Mouse (Mus musculus) testis, adult 2 months (tissue): ENCODE data around the gene Igf1r.

ENCODE experiments used
- CTCF ChIP-seq: fragments of 200-500 bp; IDR thresholded peaks from 2 replicates; pipeline ENCODE4 v1.5.1; 2012; ENCODE audit warnings: low read depth, mild to moderate bottlenecking, inconsistent platforms, low read length, moderate library complexity; ENCODE audit not compliant: control insufficient read depth, insufficient read depth, insufficient replicate concordance
- POLR2A ChIP-seq: fragments of 200-500 bp; IDR thresholded peaks from 2 replicates; pipeline ENCODE4 v1.6.1; 2012; ENCODE audit warnings: low read depth, mild to moderate bottlenecking, inconsistent platforms, low read length, moderate library complexity; ENCODE audit not compliant: control insufficient read depth

DNA sequence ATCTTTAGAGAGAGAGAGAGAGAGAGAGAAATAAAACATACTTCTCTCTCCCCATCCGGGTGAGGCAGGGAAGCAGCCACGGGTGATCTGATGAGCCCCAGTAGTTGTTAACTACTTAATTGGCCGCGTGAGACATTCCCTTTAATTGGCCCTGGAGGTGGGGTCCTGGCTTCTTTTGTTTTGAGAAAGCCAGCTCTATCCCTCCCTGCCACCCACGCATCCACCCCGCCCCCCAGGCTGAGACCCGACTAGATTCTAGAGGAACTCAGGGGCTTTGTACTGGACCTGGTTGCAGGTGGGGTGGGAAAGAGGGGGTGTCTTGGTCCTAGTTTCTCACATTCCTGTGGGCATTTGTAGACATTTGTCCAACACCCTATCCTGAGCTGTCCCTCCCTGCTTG lies 312.8 kb downstream of the Igf1r start:
- TF ChIP-seq CTCF (no peak), POLR2A (no peak)
